Mouse (Mus musculus): Measurements from ENCODE around the gene Itga3.
A peak's percentile ranks its signal among the peaks of the same experiment; 100 is the strongest.

Itga3 gene

GRCm38 (mm10) chr11:95069226-95069957 is 7.2 kb downstream of the Itga3 start:
- DNase-seq (ENCODE audit: low read depth, low spot score): no peak
- no peaks in the 10 kb centered on the region for H3K36me3 ChIP-seq (ENCODE audit: control insufficient read depth, insufficient read depth, low read length, poor library complexity, severe bottlenecking)
- H3K27me3 ChIP-seq (ENCODE audit: control insufficient read depth, insufficient read depth, low read length, poor library complexity, severe bottlenecking): no peaks in the 10 kb centered on the region

GRCm38 (mm10) chr11:95056768-95057501 is 19.7 kb downstream of the Itga3 start:
- DNase-seq (ENCODE audit: low read depth, low spot score): no peak
- no peaks in the 10 kb centered on the region for H3K36me3 ChIP-seq (ENCODE audit: control insufficient read depth, insufficient read depth, low read length, poor library complexity, severe bottlenecking)
- H3K27me3 ChIP-seq (ENCODE audit: control insufficient read depth, insufficient read depth, low read length, poor library complexity, severe bottlenecking): no peaks in the 10 kb centered on the region

- DNase-seq (ENCODE audit: low read depth, low spot score): no peak
- Histone ChIP-seq H3K27me3 (ENCODE audit: control insufficient read depth, insufficient read depth, low read length, poor library complexity, severe bottlenecking) (no peaks in the 10 kb centered on the region), H3K36me3 (ENCODE audit: control insufficient read depth, insufficient read depth, low read length, poor library complexity, severe bottlenecking) (no peaks in the 10 kb centered on the region)
Observed at GRCm38 (mm10) chr11:95053062-95053461, 23.5 kb downstream of the Itga3 start.

- Histone ChIP-seq H3K36me3 (ENCODE audit: control insufficient read depth, insufficient read depth, low read length, poor library complexity, severe bottlenecking) (no peaks in the 10 kb centered on the region), H3K27me3 (ENCODE audit: control insufficient read depth, insufficient read depth, low read length, poor library complexity, severe bottlenecking) (no peaks in the 10 kb centered on the region)
- DNase-seq (ENCODE audit: low read depth, low spot score): peak; percentile 81
Observed at GRCm38 (mm10) chr11:95046980-95047680, 29.5 kb downstream of the Itga3 start.

GRCm38 (mm10) chr11:95044185-95044870 is 32.3 kb downstream of the Itga3 start:
- DNase-seq (ENCODE audit: low read depth, low spot score): no peak
- Histone ChIP-seq H3K27me3 (ENCODE audit: control insufficient read depth, insufficient read depth, low read length, poor library complexity, severe bottlenecking) (no peaks in the 10 kb centered on the region), H3K36me3 (ENCODE audit: control insufficient read depth, insufficient read depth, low read length, poor library complexity, severe bottlenecking) (no peaks in the 10 kb centered on the region)

GRCm38 (mm10) chr11:95043608-95044007 is 33.0 kb downstream of the Itga3 start:
- H3K36me3 ChIP-seq (ENCODE audit: control insufficient read depth, insufficient read depth, low read length, poor library complexity, severe bottlenecking): no peaks in the 10 kb centered on the region
- H3K27me3 ChIP-seq (ENCODE audit: control insufficient read depth, insufficient read depth, low read length, poor library complexity, severe bottlenecking): no peaks in the 10 kb centered on the region
- no peak for DNase-seq (ENCODE audit: low read depth, low spot score)

GRCm38 (mm10) chr11:95043060-95043459 is 33.5 kb downstream of the Itga3 start:
- Histone ChIP-seq H3K27me3 (ENCODE audit: control insufficient read depth, insufficient read depth, low read length, poor library complexity, severe bottlenecking) (no peaks in the 10 kb centered on the region), H3K36me3 (ENCODE audit: control insufficient read depth, insufficient read depth, low read length, poor library complexity, severe bottlenecking) (no peaks in the 10 kb centered on the region)
- no peak for DNase-seq (ENCODE audit: low read depth, low spot score)

- H3K36me3 ChIP-seq (ENCODE audit: control insufficient read depth, insufficient read depth, low read length, poor library complexity, severe bottlenecking): no peaks in the 10 kb centered on the region
- no peaks in the 10 kb centered on the region for H3K27me3 ChIP-seq (ENCODE audit: control insufficient read depth, insufficient read depth, low read length, poor library complexity, severe bottlenecking)
- peak; percentile 71 for DNase-seq (ENCODE audit: low read depth, low spot score)
Observed at GRCm38 (mm10) chr11:95042096-95042495, 34.5 kb downstream of the Itga3 start.

- H3K36me3 ChIP-seq (ENCODE audit: control insufficient read depth, insufficient read depth, low read length, poor library complexity, severe bottlenecking): no peaks in the 10 kb centered on the region
- peak; percentile 95 for DNase-seq (ENCODE audit: low read depth, low spot score)
- H3K27me3 ChIP-seq (ENCODE audit: control insufficient read depth, insufficient read depth, low read length, poor library complexity, severe bottlenecking): no peaks in the 10 kb centered on the region
Observed at GRCm38 (mm10) chr11:95041139-95041609, 35.4 kb downstream of the Itga3 start, which contains the start of gene Pdk2. TSS of gene Pdk2 (minus strand) at chr11:95041354.

- peak; percentile 24 for DNase-seq (ENCODE audit: low read depth, low spot score)
- H3K36me3 ChIP-seq (ENCODE audit: control insufficient read depth, insufficient read depth, low read length, poor library complexity, severe bottlenecking): no peaks in the 10 kb centered on the region
- H3K27me3 ChIP-seq (ENCODE audit: control insufficient read depth, insufficient read depth, low read length, poor library complexity, severe bottlenecking): no peaks in the 10 kb centered on the region
Observed at GRCm38 (mm10) chr11:95040491-95041138, 36.0 kb downstream of the Itga3 start.

- Histone ChIP-seq H3K27me3 (ENCODE audit: control insufficient read depth, insufficient read depth, low read length, poor library complexity, severe bottlenecking) (no peaks in the 10 kb centered on the region), H3K36me3 (ENCODE audit: control insufficient read depth, insufficient read depth, low read length, poor library complexity, severe bottlenecking) (no peaks in the 10 kb centered on the region)
- no peak for DNase-seq (ENCODE audit: low read depth, low spot score)
Observed at GRCm38 (mm10) chr11:95039766-95040165, 36.8 kb downstream of the Itga3 start.

GRCm38 (mm10) chr11:95038818-95039655 is 37.6 kb downstream of the Itga3 start:
- no peak for DNase-seq (ENCODE audit: low read depth, low spot score)
- Histone ChIP-seq H3K36me3 (ENCODE audit: control insufficient read depth, insufficient read depth, low read length, poor library complexity, severe bottlenecking) (no peaks in the 10 kb centered on the region), H3K27me3 (ENCODE audit: control insufficient read depth, insufficient read depth, low read length, poor library complexity, severe bottlenecking) (no peaks in the 10 kb centered on the region)

- Histone ChIP-seq H3K27me3 (ENCODE audit: control insufficient read depth, insufficient read depth, low read length, poor library complexity, severe bottlenecking) (no peaks in the 10 kb centered on the region), H3K36me3 (ENCODE audit: control insufficient read depth, insufficient read depth, low read length, poor library complexity, severe bottlenecking) (no peaks in the 10 kb centered on the region)
- DNase-seq (ENCODE audit: low read depth, low spot score): no peak
Observed at GRCm38 (mm10) chr11:95038156-95038817, 38.3 kb downstream of the Itga3 start.

Measured in splenic B cell, adult 2 months (primary cell).